Mouse (Mus musculus) neural tube, embryonic 12.5 days (tissue): ENCODE data around the gene Hfe. TPM values are rescaled to one million over a fixed set of nuclear protein-coding genes. Genes with fewer than 3 reads are reported as not detected.

Experiments used
- microRNA-seq: library from miRNA; unstranded; fragments of <30 nt; microRNA quantifications from one replicate; pipeline ENCODE4, GENCODE M21; 2017
- polyA plus RNA-seq: library from polyadenylated mRNA; unstranded; fragments of >200 nt; fragmentation: Nextera tagmentation; extraction: Ambion mirVana; gene quantifications from 2 replicates; pipeline ENCODE4 v1.2.1, GENCODE M21; 2016

Gene Hfe
- polyA plus RNA-seq, 1 experiment from 2014 or later, result 3.9 TPM

Small RNA genes within 50 kb of the gene (microRNA-seq; reads per million reads assigned to microRNA genes)
- not detected for gene Gm44314
- gene Gm44350, result not detected
- gene Gm44484, result not detected

Other genes with a start within 250 kb of the Hfe start
- not detected in 2 replicates for gene Btn1a1, start 245.0 kb downstream of the Hfe start, polyA plus RNA-seq
- gene Btn2a2, start 222.0 kb downstream of the Hfe start, polyA plus RNA-seq, result 0.23 and 0.31 TPM in 2 replicates
- 4.6 and 6.6 TPM in 2 replicates for gene Hist1h4h, start 179.8 kb downstream of the Hfe start, polyA plus RNA-seq
- gene Hist1h2af, start 176.9 kb downstream of the Hfe start, polyA plus RNA-seq, result 2.7 and 5.6 TPM in 2 replicates
- gene Hist1h3g, start 175.4 kb downstream of the Hfe start, polyA plus RNA-seq, result 3.0 and 5.4 TPM in 2 replicates
- gene Hist1h2bh, start 167.5 kb downstream of the Hfe start, polyA plus RNA-seq, result 0.63 TPM in 2 replicates
- 0.60 and 0.63 TPM in 2 replicates for gene Hist1h3f, start 166.8 kb downstream of the Hfe start, polyA plus RNA-seq
- gene Hist1h4f, start 159.2 kb downstream of the Hfe start, polyA plus RNA-seq, result 0.79 and 1.00 TPM in 2 replicates
- gene Hist1h1d, start 157.6 kb downstream of the Hfe start, polyA plus RNA-seq, result 0.30 and 0.37 TPM in 2 replicates
- 5.1 and 7.4 TPM in 2 replicates for gene Hist1h3e, start 148.5 kb downstream of the Hfe start, polyA plus RNA-seq
- gene Hist1h2ae, start 139.6 kb downstream of the Hfe start, polyA plus RNA-seq, result 52.5 and 96.7 TPM in 2 replicates
- gene Hist1h2bg, start 139.5 kb downstream of the Hfe start, polyA plus RNA-seq, result 8.8 and 11.8 TPM in 2 replicates
- gene Hist1h2bf, start 136.7 kb downstream of the Hfe start, polyA plus RNA-seq, result 3.4 and 6.6 TPM in 2 replicates
- 0.86 and 2.8 TPM in 2 replicates for gene Hist1h2ad, start 136.5 kb downstream of the Hfe start, polyA plus RNA-seq
- 3.8 and 4.9 TPM in 2 replicates for gene Hist1h3d, start 135.1 kb downstream of the Hfe start, polyA plus RNA-seq
- 65.8 and 97.5 TPM in 2 replicates for gene Hist1h4d, start 129.3 kb downstream of the Hfe start, polyA plus RNA-seq
- 1.9 and 2.1 TPM in 2 replicates for gene Hist1h2be, start 89.7 kb downstream of the Hfe start, polyA plus RNA-seq
- 12.8 and 20.3 TPM in 2 replicates for gene Hist1h1e, start 88.3 kb downstream of the Hfe start, polyA plus RNA-seq
- gene Hist1h2ac, start 26.9 kb downstream of the Hfe start, polyA plus RNA-seq, result 0.66 and 0.74 TPM in 2 replicates
- 28.0 and 29.4 TPM in 2 replicates for gene Hist1h2bc, start 26.7 kb downstream of the Hfe start, polyA plus RNA-seq
- gene Hist1h1t, start 15.0 kb downstream of the Hfe start, polyA plus RNA-seq, result 0.23 TPM in 1 of 2 replicates, not detected in the other
- 5.1 and 7.8 TPM in 2 replicates for gene Hist1h4c, start 12.4 kb downstream of the Hfe start, polyA plus RNA-seq
- gene Hist1h1c, start 28.0 kb upstream of the Hfe start, polyA plus RNA-seq, result 13.3 and 13.6 TPM in 2 replicates
- gene Hist1h3c, start 34.7 kb upstream of the Hfe start, polyA plus RNA-seq, result 6.8 and 7.4 TPM in 2 replicates
- gene Hist1h2bb, start 35.9 kb upstream of the Hfe start, polyA plus RNA-seq, result 1.3 and 1.7 TPM in 2 replicates
- gene Hist1h2ab, start 40.3 kb upstream of the Hfe start, polyA plus RNA-seq, result 28.5 and 44.2 TPM in 2 replicates
- 5.8 and 10.0 TPM in 2 replicates for gene Hist1h3b, start 41.4 kb upstream of the Hfe start, polyA plus RNA-seq
- 4.5 and 6.1 TPM in 2 replicates for gene Hist1h4b, start 46.2 kb upstream of the Hfe start, polyA plus RNA-seq
- gene Hist1h4a, start 50.4 kb upstream of the Hfe start, polyA plus RNA-seq, result 1.0 TPM in 1 of 2 replicates, not detected in the other
- gene Hist1h3a, start 51.5 kb upstream of the Hfe start, polyA plus RNA-seq, result 3.5 and 3.6 TPM in 2 replicates
- gene Hist1h1a, start 52.8 kb upstream of the Hfe start, polyA plus RNA-seq, result 1.5 and 3.0 TPM in 2 replicates
- not detected in 2 replicates for gene Trim38, start 59.1 kb upstream of the Hfe start, polyA plus RNA-seq
- gene Slc17a2, start 96.1 kb upstream of the Hfe start, polyA plus RNA-seq, result not detected in 2 replicates
- 0.18 TPM in 1 of 2 replicates, not detected in the other for gene Slc17a3, start 128.6 kb upstream of the Hfe start, polyA plus RNA-seq
- gene Slc17a1, start 156.9 kb upstream of the Hfe start, polyA plus RNA-seq, result not detected in 2 replicates
- gene Slc17a4, start 204.2 kb upstream of the Hfe start, polyA plus RNA-seq, result 0.14 and 0.37 TPM in 2 replicates
- gene Hist1h2ba, start 223.3 kb upstream of the Hfe start, polyA plus RNA-seq, result not detected in 2 replicates
- gene Hist1h2aa, start 223.6 kb upstream of the Hfe start, polyA plus RNA-seq, result not detected in 2 replicates